Mouse (Mus musculus): ENCODE results near the gene Dnajb12. TPM values are rescaled to one million over a fixed set of nuclear protein-coding genes. Genes with fewer than 3 reads are reported as not detected.

Dnajb12 gene
- polyA plus RNA-seq, 1 experiment, result 44.6 TPM

DNA sequence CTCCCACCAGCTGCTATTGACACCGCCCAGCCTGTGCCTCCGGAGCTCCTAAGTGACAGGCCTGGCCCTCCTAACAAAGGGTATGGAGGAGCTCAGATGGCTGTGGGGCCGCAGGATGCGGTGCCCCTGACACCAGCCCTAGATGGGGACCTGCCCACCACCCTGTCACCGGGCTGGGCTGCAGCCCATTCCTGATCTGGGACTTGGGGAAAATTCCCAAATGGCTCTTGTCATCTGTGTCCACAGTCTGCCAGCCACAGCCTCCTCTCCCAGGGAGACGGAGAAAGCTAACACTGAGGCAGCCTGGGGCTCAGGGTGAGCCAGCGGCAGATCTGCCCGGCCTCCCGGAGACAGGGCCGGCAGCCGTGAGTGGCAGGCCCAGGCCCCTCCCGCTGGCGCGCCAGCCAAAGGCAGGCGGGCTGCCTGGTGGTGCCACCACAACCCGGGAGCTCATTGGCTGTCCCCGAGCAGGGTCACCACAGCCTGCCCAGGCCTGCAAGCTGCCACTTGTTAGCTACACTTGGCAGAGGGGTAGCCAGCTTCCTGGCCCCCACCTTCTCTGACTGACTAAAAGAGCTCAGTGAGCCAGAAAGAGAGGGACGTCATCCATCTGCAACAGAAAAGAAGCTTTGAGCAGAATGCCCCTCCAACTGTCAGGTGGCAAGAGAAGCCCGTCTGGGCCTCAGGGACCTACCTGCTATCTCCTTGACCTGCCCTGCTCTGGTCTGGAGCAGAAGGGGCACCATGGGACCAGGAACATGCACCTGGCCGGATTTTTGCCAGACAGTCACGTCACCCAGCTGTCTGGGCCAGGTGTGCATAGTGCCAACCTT, 20.2 kb downstream of the Dnajb12 start:
- TF ChIP-seq CTCF (IDR thresholded peaks at IDR 0.05; ENCODE audit: borderline replicate concordance, control insufficient read depth, extremely low read depth, insufficient read depth, low read length, poor library complexity), result peak; percentile 61; the same call in 1 of the 2 replicates
- TF ChIP-seq POLR2A (IDR thresholded peaks at IDR 0.05; ENCODE audit: control insufficient read depth, extremely low read depth, insufficient read depth, low read length, poor library complexity), result peak; percentile 76
- Histone ChIP-seq H3K36me3 (ENCODE audit: control insufficient read depth, insufficient read depth, low read length) (no peaks in the 10 kb centered on the region), H3K27me3 (ENCODE audit: control insufficient read depth, insufficient read depth, low read length) (no peaks in the 10 kb centered on the region), H3K27ac (ENCODE audit: control insufficient read depth, insufficient read depth, low read length) (peak overlapping the region; percentile 87), H3K4me3 (ENCODE audit: control insufficient read depth, insufficient read depth, low read length) (peak overlapping the region; percentile 25), H3K4me1 (replicated peaks; ENCODE audit: control insufficient read depth, insufficient read depth, low read length) (peaks cover 87% of the 10 kb centered on the region)
- peak; percentile 91 for DNase-seq
- 5% methylated on average over 21 of the region's 21 CpGs for WGBS

DNA sequence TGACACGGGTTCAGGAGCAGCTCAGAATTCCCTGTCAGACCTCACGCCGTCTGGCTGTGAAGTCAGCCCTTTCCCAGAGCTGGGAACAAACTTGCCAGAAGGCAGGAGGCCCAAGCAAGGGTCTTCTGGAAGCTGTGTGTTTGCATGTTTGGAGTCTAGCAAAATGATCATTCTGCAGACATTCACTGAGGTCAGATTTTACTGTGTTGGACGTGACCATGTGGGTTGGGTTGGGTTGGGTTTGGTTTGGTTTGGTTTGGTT, 20.7 kb downstream of the Dnajb12 start:
- Histone ChIP-seq H3K27ac (ENCODE audit: control insufficient read depth, insufficient read depth, low read length) (peak overlapping the region; percentile 86), H3K27me3 (ENCODE audit: control insufficient read depth, insufficient read depth, low read length) (no peaks in the 10 kb centered on the region), H3K4me1 (replicated peaks; ENCODE audit: control insufficient read depth, insufficient read depth, low read length) (peaks cover 84% of the 10 kb centered on the region), H3K4me3 (ENCODE audit: control insufficient read depth, insufficient read depth, low read length) (peak overlapping the region; percentile 25), H3K36me3 (ENCODE audit: control insufficient read depth, insufficient read depth, low read length) (no peaks in the 10 kb centered on the region)
- DNase-seq, result no peak
- 30% methylated on average over 4 of the region's 4 CpGs for WGBS
- TF ChIP-seq POLR2A (IDR thresholded peaks at IDR 0.05; ENCODE audit: control insufficient read depth, extremely low read depth, insufficient read depth, low read length, poor library complexity) (no peak), CTCF (IDR thresholded peaks at IDR 0.05; ENCODE audit: borderline replicate concordance, control insufficient read depth, extremely low read depth, insufficient read depth, low read length, poor library complexity) (no peak)

DNA sequence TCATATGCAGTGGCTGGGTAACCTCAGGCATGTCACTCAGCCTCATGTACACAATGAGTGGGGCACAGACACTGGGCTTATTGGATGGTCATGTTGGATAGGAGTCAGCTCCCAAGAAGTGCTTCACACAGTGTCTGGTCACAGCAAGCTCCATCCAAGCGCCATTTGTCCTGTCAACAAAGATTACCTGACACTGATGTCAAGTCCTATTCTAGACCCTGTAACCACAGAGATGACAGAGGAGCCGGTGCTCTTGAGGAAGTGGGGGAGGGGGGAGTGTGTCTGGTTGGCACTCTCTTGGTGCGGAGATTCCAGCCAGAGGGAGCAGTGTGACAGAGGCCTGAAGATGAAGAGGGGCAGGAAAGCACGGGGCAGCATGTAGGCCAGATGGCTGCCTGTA, 21.6 kb downstream of the Dnajb12 start:
- DNase-seq, result peak; percentile 74
- H3K4me1 ChIP-seq (replicated peaks; ENCODE audit: control insufficient read depth, insufficient read depth, low read length), result peaks cover 76% of the 10 kb centered on the region
- H3K27me3 ChIP-seq (ENCODE audit: control insufficient read depth, insufficient read depth, low read length), result no peaks in the 10 kb centered on the region
- H3K36me3 ChIP-seq (ENCODE audit: control insufficient read depth, insufficient read depth, low read length), result no peaks in the 10 kb centered on the region
- no peak for TF ChIP-seq CTCF (IDR thresholded peaks at IDR 0.05; ENCODE audit: borderline replicate concordance, control insufficient read depth, extremely low read depth, insufficient read depth, low read length, poor library complexity)
- TF ChIP-seq POLR2A (IDR thresholded peaks at IDR 0.05; ENCODE audit: control insufficient read depth, extremely low read depth, insufficient read depth, low read length, poor library complexity), result no peak
- peak overlapping the region; percentile 86 for H3K27ac ChIP-seq (ENCODE audit: control insufficient read depth, insufficient read depth, low read length)
- WGBS, result 23% methylated on average over 4 of the region's 4 CpGs
- H3K4me3 ChIP-seq (ENCODE audit: control insufficient read depth, insufficient read depth, low read length), result no peak overlapping the region

DNA sequence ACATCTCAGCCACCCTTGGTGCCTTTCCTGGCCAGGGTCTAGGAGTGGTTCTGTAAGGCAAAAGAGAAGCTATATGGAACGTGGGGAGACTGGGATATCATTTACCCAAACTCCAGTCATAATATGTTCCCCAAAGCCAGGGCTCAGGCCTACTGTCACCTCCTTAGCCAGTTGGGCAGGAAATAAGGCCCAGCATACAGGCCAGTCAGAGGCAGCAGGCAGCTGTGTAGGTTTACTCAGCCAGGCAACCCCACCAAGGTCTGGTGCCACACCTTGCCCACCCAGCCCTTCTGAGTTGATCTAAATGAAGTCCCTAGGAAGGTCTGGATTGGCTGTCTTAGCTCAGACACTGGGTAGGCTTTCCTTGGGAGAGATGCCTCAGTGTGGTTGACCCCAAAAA, 22.1 kb downstream of the Dnajb12 start:
- DNase-seq, result no peak
- TF ChIP-seq CTCF (IDR thresholded peaks at IDR 0.05; ENCODE audit: borderline replicate concordance, control insufficient read depth, extremely low read depth, insufficient read depth, low read length, poor library complexity) (no peak), POLR2A (IDR thresholded peaks at IDR 0.05; ENCODE audit: control insufficient read depth, extremely low read depth, insufficient read depth, low read length, poor library complexity) (no peak)
- H3K36me3 ChIP-seq (ENCODE audit: control insufficient read depth, insufficient read depth, low read length), result no peaks in the 10 kb centered on the region
- H3K27me3 ChIP-seq (ENCODE audit: control insufficient read depth, insufficient read depth, low read length), result no peaks in the 10 kb centered on the region
- 100% methylated on average over 1 of the region's 1 CpGs for WGBS
- H3K4me3 ChIP-seq (ENCODE audit: control insufficient read depth, insufficient read depth, low read length), result no peak overlapping the region
- H3K4me1 ChIP-seq (replicated peaks; ENCODE audit: control insufficient read depth, insufficient read depth, low read length), result peaks cover 71% of the 10 kb centered on the region
- peak overlapping the region; percentile 86 for H3K27ac ChIP-seq (ENCODE audit: control insufficient read depth, insufficient read depth, low read length)

DNA sequence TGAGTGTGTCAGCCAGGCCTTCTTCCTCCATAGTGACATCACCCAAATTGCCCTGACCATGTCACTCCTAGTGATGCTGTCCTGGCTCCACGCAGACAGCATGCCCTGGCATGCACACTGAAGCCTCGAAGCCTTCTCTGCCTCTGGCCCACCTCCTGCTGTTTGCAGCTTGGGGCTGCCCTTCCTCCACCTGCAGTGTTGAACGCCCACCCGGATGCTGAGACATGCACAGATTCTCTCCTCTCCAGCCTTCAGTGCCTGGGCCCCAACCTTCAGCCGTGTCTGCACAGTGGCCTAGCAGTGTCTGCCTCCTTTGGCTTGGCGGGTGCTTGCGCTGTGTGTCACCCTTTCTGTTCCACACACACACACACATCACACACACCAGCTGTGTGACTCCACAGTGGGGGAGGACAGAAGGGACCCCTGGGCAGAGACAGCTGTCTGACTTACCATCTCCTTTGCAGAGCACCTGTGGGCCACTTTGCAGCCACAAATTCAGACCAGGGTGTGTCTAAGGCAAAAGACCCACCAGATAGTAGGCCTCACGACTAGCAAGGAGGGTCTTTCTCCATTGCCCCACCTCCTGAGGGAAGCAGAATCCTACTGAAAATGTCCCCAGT, 22.7 kb downstream of the Dnajb12 start:
- H3K27me3 ChIP-seq (ENCODE audit: control insufficient read depth, insufficient read depth, low read length), result no peaks in the 10 kb centered on the region
- WGBS, result 30% methylated on average over 8 of the region's 8 CpGs
- DNase-seq, result peak; percentile 73
- H3K4me3 ChIP-seq (ENCODE audit: control insufficient read depth, insufficient read depth, low read length), result no peak overlapping the region
- peak overlapping the region; percentile 86 for H3K27ac ChIP-seq (ENCODE audit: control insufficient read depth, insufficient read depth, low read length)
- H3K4me1 ChIP-seq (replicated peaks; ENCODE audit: control insufficient read depth, insufficient read depth, low read length), result peaks cover 71% of the 10 kb centered on the region
- peak; percentile 31; the same call in 1 of the 2 replicates for TF ChIP-seq CTCF (IDR thresholded peaks at IDR 0.05; ENCODE audit: borderline replicate concordance, control insufficient read depth, extremely low read depth, insufficient read depth, low read length, poor library complexity)
- TF ChIP-seq POLR2A (IDR thresholded peaks at IDR 0.05; ENCODE audit: control insufficient read depth, extremely low read depth, insufficient read depth, low read length, poor library complexity), result no peak
- no peaks in the 10 kb centered on the region for H3K36me3 ChIP-seq (ENCODE audit: control insufficient read depth, insufficient read depth, low read length)

DNA sequence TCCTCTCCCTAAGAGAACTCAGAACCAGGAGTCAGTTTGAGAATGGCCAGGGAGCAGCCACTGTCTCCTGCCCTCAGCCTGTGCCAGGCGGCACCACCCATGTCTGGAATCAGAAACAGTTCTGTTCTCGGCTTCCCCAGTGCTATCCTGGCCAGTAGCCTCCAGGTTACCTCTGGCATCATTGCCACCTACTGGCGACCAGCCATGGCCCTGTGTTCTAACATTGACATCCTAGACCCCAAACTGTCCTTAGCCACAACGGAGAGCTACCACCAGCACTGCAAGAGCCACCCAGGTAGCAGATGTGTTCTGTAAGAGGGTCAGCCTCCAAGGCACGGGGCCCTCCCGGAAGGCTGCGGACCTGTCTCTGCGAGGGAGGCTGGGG, 23.2 kb downstream of the Dnajb12 start:
- no peak overlapping the region for H3K4me3 ChIP-seq (ENCODE audit: control insufficient read depth, insufficient read depth, low read length)
- TF ChIP-seq CTCF (IDR thresholded peaks at IDR 0.05; ENCODE audit: borderline replicate concordance, control insufficient read depth, extremely low read depth, insufficient read depth, low read length, poor library complexity) (no peak), POLR2A (IDR thresholded peaks at IDR 0.05; ENCODE audit: control insufficient read depth, extremely low read depth, insufficient read depth, low read length, poor library complexity) (no peak)
- H3K27ac ChIP-seq (ENCODE audit: control insufficient read depth, insufficient read depth, low read length), result peak overlapping the region; percentile 40; the same call in 1 of the 2 replicates
- H3K27me3 ChIP-seq (ENCODE audit: control insufficient read depth, insufficient read depth, low read length), result no peaks in the 10 kb centered on the region
- no peak for DNase-seq
- H3K4me1 ChIP-seq (replicated peaks; ENCODE audit: control insufficient read depth, insufficient read depth, low read length), result peaks cover 71% of the 10 kb centered on the region
- no peaks in the 10 kb centered on the region for H3K36me3 ChIP-seq (ENCODE audit: control insufficient read depth, insufficient read depth, low read length)
- 80% methylated on average over 8 of the region's 8 CpGs for WGBS
